Mouse (Mus musculus): ENCODE results near the gene Tex2. TPM values are rescaled to one million over a fixed set of nuclear protein-coding genes. Genes with fewer than 3 reads are reported as not detected.
"Not testable (repeated sequence)": the region's sequence is repeated elsewhere in the genome, so short reads cannot be mapped to it uniquely, and the experiment has no call there.

Gene Tex2
- polyA plus RNA-seq, 1 experiment, result 34.6 TPM

- no peak for TF ChIP-seq CTCF (IDR thresholded peaks at IDR 0.05; ENCODE audit: borderline replicate concordance, extremely low read depth, insufficient read depth, insufficient read length)
- TF ChIP-seq POLR2A (IDR thresholded peaks at IDR 0.05; ENCODE audit: borderline replicate concordance, extremely low read depth, insufficient read depth, insufficient read length, poor library complexity, severe bottlenecking), result no peak
Observed at GRCm38 (mm10) chr11:106639356-106639692, 26.1 kb upstream of the Tex2 start.

GRCm38 (mm10) chr11:106638551-106639355 lies 25.5 kb upstream of the Tex2 start:
- DNase-seq (ENCODE audit: low read depth), result peak; percentile 49
- TF ChIP-seq POLR2A (IDR thresholded peaks at IDR 0.05; ENCODE audit: borderline replicate concordance, extremely low read depth, insufficient read depth, insufficient read length, poor library complexity, severe bottlenecking), result no peak
- TF ChIP-seq CTCF (IDR thresholded peaks at IDR 0.05; ENCODE audit: borderline replicate concordance, extremely low read depth, insufficient read depth, insufficient read length), result no peak

More at GRCm38 (mm10) chr11:106639356-106639692, 26.1 kb upstream of the Tex2 start:
- peak; percentile 91 for DNase-seq (ENCODE audit: low read depth)

DNA sequence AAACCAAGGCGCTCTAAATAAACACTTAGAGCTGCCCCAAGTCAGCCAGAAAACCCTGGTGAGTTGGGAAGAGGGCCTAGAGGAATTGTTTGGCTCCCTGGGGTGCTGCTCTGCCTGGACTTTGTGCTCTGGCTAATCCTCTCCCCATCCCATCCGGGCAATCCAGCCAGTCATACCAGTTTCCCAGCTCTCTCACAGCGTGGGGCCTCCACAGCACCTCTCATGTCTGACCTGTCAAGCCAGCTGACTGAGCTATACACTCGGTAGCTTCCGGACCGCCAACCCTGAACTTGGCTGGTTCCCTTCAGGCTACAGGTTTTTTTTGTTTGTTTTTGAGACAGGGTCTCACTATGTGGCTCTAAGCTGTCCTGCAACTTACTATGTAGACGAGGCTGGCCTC lies 24.5 kb upstream of the Tex2 start:
- TF ChIP-seq CTCF (IDR thresholded peaks at IDR 0.05; ENCODE audit: borderline replicate concordance, extremely low read depth, insufficient read depth, insufficient read length) (no peak), POLR2A (IDR thresholded peaks at IDR 0.05; ENCODE audit: borderline replicate concordance, extremely low read depth, insufficient read depth, insufficient read length, poor library complexity, severe bottlenecking) (no peak)
- DNase-seq (ENCODE audit: low read depth), result peak; percentile 24

DNA sequence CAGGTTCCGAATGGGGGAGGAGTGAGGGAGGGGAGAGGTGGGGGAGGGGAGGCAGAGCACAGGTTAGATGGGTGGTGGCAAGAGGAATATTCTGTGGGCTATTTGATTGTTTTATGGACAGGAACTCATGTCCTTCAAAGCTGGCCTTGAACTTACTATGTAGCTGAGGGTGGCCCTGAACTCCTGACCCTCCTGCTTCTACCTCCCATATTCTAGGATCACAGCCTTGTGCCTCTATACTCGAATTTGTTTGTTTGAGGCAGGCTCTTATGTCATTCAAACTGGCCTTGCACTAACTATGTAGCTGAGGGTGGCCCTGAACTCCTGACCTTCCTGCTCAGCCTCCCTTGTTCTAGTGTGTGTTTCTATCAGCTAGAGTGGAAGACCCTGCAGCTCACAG lies 22.7 kb upstream of the Tex2 start:
- DNase-seq (ENCODE audit: low read depth), result no peak
- TF ChIP-seq CTCF (IDR thresholded peaks at IDR 0.05; ENCODE audit: borderline replicate concordance, extremely low read depth, insufficient read depth, insufficient read length) (no peak), POLR2A (IDR thresholded peaks at IDR 0.05; ENCODE audit: borderline replicate concordance, extremely low read depth, insufficient read depth, insufficient read length, poor library complexity, severe bottlenecking) (no peak)

DNA sequence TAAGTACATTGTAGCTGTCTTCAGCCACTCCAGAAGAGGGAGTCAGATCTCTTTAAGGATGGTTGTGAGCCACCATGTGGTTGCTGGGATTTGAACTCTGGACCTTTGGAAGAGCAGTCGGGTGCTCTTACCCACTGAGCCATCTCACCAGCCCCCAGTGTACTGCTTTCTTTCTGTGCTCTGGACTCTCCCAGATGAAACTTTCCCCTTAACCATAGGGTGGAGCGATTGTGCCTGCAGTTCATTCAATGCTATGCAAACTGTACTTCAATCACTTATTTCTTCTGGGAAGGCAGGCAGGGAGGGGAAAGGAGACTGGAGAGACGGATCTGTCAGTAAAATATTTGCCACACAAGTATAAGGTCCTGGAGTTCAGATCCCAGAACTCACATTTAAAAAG lies 21.0 kb upstream of the Tex2 start:
- DNase-seq (ENCODE audit: low read depth), result not testable (repeated sequence)

- TF ChIP-seq CTCF (IDR thresholded peaks at IDR 0.05; ENCODE audit: borderline replicate concordance, extremely low read depth, insufficient read depth, insufficient read length) (no peak), POLR2A (IDR thresholded peaks at IDR 0.05; ENCODE audit: borderline replicate concordance, extremely low read depth, insufficient read depth, insufficient read length, poor library complexity, severe bottlenecking) (no peak)
- no peak for DNase-seq (ENCODE audit: low read depth)
Observed at GRCm38 (mm10) chr11:106633456-106633855, 20.2 kb upstream of the Tex2 start.

GRCm38 (mm10) chr11:106627692-106628091 lies 14.5 kb upstream of the Tex2 start:
- peak; percentile 83 for DNase-seq (ENCODE audit: low read depth)
- TF ChIP-seq POLR2A (IDR thresholded peaks at IDR 0.05; ENCODE audit: borderline replicate concordance, extremely low read depth, insufficient read depth, insufficient read length, poor library complexity, severe bottlenecking) (no peak), CTCF (IDR thresholded peaks at IDR 0.05; ENCODE audit: borderline replicate concordance, extremely low read depth, insufficient read depth, insufficient read length) (peak; percentile 80; the same call in 1 of the 2 replicates)

GRCm38 (mm10) chr11:106625577-106625976 lies 12.4 kb upstream of the Tex2 start:
- no peak for DNase-seq (ENCODE audit: low read depth)
- TF ChIP-seq CTCF (IDR thresholded peaks at IDR 0.05; ENCODE audit: borderline replicate concordance, extremely low read depth, insufficient read depth, insufficient read length) (no peak), POLR2A (IDR thresholded peaks at IDR 0.05; ENCODE audit: borderline replicate concordance, extremely low read depth, insufficient read depth, insufficient read length, poor library complexity, severe bottlenecking) (no peak)

GRCm38 (mm10) chr11:106623629-106624028 lies 10.4 kb upstream of the Tex2 start:
- DNase-seq (ENCODE audit: low read depth), result no peak
- TF ChIP-seq CTCF (IDR thresholded peaks at IDR 0.05; ENCODE audit: borderline replicate concordance, extremely low read depth, insufficient read depth, insufficient read length), result no peak
- TF ChIP-seq POLR2A (IDR thresholded peaks at IDR 0.05; ENCODE audit: borderline replicate concordance, extremely low read depth, insufficient read depth, insufficient read length, poor library complexity, severe bottlenecking), result no peak

- no peak for DNase-seq (ENCODE audit: low read depth)
- TF ChIP-seq POLR2A (IDR thresholded peaks at IDR 0.05; ENCODE audit: borderline replicate concordance, extremely low read depth, insufficient read depth, insufficient read length, poor library complexity, severe bottlenecking) (no peak), CTCF (IDR thresholded peaks at IDR 0.05; ENCODE audit: borderline replicate concordance, extremely low read depth, insufficient read depth, insufficient read length) (no peak)
Observed at GRCm38 (mm10) chr11:106622056-106622455, 8.8 kb upstream of the Tex2 start.

GRCm38 (mm10) chr11:106618768-106619167 lies 5.5 kb upstream of the Tex2 start:
- not testable (repeated sequence) for DNase-seq (ENCODE audit: low read depth)

DNA sequence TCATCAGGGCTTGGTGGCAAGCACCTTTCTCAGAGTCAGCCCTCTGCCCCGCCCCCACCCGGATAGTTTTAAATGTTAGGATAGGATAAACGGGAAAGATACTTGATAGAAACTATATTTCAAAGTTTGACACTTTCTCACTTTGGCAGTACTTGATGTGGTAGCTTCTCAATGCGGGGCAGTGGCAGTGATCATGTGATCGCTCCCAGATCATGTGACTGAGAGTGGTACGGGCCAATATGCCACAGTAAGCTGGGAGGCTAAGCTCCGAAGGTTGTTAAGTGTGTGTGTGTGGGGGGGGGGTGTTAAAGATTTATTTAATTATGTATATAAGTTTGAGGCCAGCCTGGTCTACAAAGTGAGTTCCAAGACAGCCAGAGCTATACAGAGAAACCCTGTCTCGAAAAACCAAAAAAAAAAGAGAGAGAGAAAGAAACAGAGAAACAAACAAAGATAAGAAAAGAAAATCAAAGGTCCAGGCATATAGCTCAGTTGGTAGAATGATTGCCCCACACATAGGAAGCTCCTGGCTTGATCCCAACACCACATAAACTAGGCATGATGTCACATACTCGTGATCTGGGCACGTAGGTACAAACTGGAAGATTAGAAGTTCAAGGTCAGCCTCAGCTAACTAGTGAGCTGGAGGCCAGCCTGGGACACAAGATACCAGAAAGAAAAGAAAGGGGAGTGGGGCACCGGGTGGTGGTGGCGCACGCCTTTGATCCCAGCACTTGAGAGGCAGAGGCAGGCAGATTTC lies 4.8 kb upstream of the Tex2 start:
- no peak for DNase-seq (ENCODE audit: low read depth)
- TF ChIP-seq POLR2A (IDR thresholded peaks at IDR 0.05; ENCODE audit: borderline replicate concordance, extremely low read depth, insufficient read depth, insufficient read length, poor library complexity, severe bottlenecking) (no peak), CTCF (IDR thresholded peaks at IDR 0.05; ENCODE audit: borderline replicate concordance, extremely low read depth, insufficient read depth, insufficient read length) (no peak)

Data from brain, embryonic 14.5 days (tissue).